Mouse (Mus musculus) gastrocnemius, postnatal 4 days (tissue): ENCODE data around the gene Asnsd1. TPM values are rescaled to one million over a fixed set of nuclear protein-coding genes. Genes with fewer than 3 reads are reported as not detected.

Experiments used
- DNase-seq, 2 experiments: peaks; one replicate each; pipeline ENCODE4 v3.0.0; 2021 to 2022; ENCODE audit warnings: low spot score in 2 of 2, mixed read lengths in 2 of 2
- total RNA-seq, 2 experiments: library from RNA; stranded (reverse); gene quantifications; 2 replicates each; pipeline ENCODE4 v1.2.3; 2021

Asnsd1 gene
- total RNA-seq, 2 experiments from 2014 or later: 52.2 to 54.7 TPM

DNA sequence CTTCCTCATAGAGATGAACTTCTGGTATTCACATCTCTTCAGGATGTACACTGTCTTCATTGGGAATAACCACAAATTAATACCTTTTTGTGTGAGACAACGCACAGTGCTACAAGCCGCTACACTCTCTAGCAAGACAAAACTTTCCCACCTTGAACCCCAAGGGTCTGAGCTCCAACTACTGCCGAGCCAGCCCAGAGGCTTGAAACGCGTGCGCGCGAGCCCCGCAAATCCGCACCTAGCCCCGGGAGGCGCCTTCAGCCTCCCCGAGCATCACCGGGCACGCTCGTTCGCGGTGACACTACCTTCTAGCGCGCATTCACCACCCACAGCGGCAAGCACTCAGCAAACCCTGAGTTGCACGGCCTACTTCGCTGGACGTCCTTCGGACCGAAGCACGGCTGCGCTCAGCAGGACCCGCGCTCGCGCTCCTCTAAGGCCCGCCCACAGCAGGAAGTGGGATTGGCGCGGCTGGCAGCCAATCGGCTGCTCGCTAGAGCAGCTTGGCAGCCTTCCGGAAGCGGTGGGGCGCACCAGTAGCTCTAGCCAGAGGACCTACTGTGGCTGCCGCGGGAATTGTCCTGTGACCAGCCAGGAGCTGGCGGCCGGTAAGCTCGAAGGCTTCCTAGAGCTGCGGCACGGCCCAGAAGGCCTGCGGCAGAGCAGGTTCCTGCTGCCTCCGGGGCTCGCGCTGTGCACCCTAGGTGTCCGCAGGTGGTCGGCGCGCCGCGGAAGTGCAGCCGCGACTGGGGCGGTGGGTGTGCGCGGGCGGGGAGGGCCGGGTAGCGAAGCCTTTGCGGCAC is 55.8 kb downstream of the Asnsd1 start, which contains the start of the genes Pms1, Ormdl1 and Gm28778:
Pms1 (minus strand) TSS at position 438 of the 803 bp plus-strand sequence.
Ormdl1 (plus strand) TSS at position 515 of the 803 bp plus-strand sequence.
Gm28778 (plus strand) TSS at position 531 of the 803 bp plus-strand sequence.
- DNase-seq: peak; percentile 86 to 94

Other genes with a start within 250 kb of the Asnsd1 start
- gene 1700019A02Rik, start 165.1 kb downstream of the Asnsd1 start, total RNA-seq: not detected
- gene Pms1, start 55.7 kb downstream of the Asnsd1 start, total RNA-seq: 10 to 100 TPM; 11.6 to 14.6 TPM
- gene Ormdl1, start 55.7 kb downstream of the Asnsd1 start, total RNA-seq: 1 to 10 TPM; 6.1 to 6.7 TPM
- gene Gm28778, start 55.6 kb downstream of the Asnsd1 start, total RNA-seq: 1 to 10 TPM in 1 of 2 experiments, not detected in 1; 1.1 TPM
- 10 to 100 TPM; 12.6 to 16.5 TPM for gene Osgepl1, start 39.1 kb downstream of the Asnsd1 start, total RNA-seq
- gene Asdurf, start 133 bp downstream of the Asnsd1 start, total RNA-seq: 1 to 10 TPM; 8.0 to 8.9 TPM
- gene Gm28551, start 85 bp downstream of the Asnsd1 start, total RNA-seq: not detected